Mouse (Mus musculus) cerebellum, adult 2 months (tissue): ENCODE measurements around the gene Gm27021.

ENCODE experiments used
- CTCF ChIP-seq: fragments of 200-500 bp; IDR thresholded peaks from 2 replicates; pipeline ENCODE4 v1.5.1; 2011; ENCODE audit warnings: low read depth, mild to moderate bottlenecking, control low read depth, low read length, moderate library complexity, borderline replicate concordance; ENCODE audit not compliant: insufficient read depth
- POLR2A ChIP-seq: fragments of 200-500 bp; IDR thresholded peaks from 2 replicates; pipeline ENCODE4 v1.6.1; 2011; ENCODE audit warnings: low read length, control low read depth, borderline replicate concordance; ENCODE audit not compliant: insufficient read depth

DNA sequence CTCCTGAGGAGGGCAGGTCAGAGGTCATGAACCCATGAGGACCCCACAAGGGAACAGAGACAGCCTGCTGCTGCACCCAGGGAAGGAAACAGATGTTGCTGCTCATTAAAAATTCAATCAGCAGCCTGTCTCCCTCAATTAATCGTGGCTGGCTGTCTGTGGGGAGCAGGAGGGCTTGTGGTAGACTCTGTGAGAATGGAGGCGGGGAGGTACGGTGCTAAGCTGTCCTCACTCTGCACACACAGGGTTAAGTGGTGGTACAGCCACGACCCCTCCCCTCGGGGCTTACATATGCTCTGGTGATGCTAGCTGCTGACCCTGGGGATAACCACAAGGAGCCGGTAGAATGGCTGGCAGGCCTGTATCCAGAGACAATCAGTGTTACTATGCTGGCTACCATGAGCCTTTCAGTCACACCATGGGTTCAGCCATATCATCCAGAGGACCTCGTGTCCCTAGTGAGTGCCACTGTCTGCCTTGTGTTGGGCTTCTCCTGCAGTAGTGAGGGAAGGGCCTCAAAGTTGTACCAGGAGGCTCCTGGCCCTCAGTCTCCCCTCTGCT, 102.6 kb downstream of the Gm27021 start:
- no peak for TF ChIP-seq POLR2A
- no peak for TF ChIP-seq CTCF
